Mouse (Mus musculus): ENCODE measurements around the gene Fam71a. TPM values are rescaled to one million over a fixed set of nuclear protein-coding genes. Genes with fewer than 3 reads are reported as not detected.

Fam71a gene
- total and polyA plus RNA-seq, 2 experiments from 2014 or later: not detected

DNA sequence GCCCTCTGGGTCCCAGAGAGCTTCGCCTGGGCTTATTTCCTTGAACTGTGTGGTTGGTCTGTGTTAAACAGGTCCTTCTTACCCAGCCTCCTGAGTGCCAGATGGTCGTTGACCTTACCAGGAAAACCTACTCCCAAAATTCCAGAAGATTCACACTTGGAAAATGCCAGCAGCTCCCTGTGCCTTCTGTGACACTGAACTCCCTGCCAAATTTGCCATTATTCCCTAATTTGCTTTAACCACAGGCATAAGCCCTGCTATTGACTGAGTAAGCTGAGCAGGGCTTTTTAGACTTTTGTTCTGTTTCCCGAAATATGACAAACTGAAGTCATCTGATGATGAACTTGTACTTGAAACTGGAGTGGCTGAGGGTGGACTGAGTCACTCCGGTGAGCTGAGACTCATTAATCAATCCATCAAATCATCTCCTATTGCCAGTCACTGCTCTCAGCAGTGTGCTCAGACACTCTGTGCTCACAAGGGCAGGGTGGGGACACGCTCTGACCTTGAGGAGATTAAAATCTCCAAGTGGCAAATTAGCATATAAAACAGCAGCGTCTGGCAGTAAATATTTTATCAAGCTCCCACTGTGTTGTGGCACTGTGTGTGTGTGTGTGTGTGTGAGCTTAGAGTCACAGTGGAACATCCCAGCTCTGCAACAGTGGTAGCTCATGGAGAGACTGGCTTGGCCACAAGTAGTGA is 25.2 kb upstream of the Fam71a start:
- ATAC-seq: peak; percentile 40; the same call in 1 of the 2 replicates

DNA sequence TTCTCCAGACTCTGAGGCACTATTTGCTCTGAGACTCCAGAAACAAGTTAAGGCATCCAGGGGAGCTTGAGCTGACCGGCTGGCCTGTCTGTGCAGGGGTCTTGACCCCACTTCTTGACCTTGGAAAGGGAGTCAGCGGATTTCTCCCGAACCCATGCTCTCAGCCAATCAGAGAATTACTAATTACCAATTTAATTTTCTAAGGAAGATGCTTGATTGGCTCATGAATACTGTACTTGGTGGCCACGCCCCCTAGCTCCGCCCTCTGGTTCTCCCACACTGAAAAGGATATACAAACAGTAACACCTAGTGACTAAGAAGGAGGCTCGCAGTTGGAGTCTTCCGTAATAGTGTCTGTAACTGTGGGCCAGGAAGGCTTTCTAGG is 21.8 kb upstream of the Fam71a start:
- H3K27me3 ChIP-seq (ENCODE audit: insufficient read depth, low read length): peaks cover 47% of the 10 kb centered on the region
- ATAC-seq (no peak), DNase-seq (ENCODE audit: low spot score) (peak; percentile 6)

More for the DNA sequence above, 25.2 kb upstream of the Fam71a start:
- Histone ChIP-seq H3K4me3 (ENCODE audit: low read length) (no peak overlapping the region), H3K36me3 (ENCODE audit: insufficient read depth, low read length) (no peaks in the 10 kb centered on the region), H3K4me2 (ENCODE audit: low read depth, low read length) (no peak overlapping the region), H3K27ac (no peak overlapping the region), H3K4me1 (ENCODE audit: insufficient read depth, low read length) (no peaks in the 10 kb centered on the region), H3K9me3 (ENCODE audit: low read length) (no peaks in the 10 kb centered on the region), H3K27me3 (ENCODE audit: insufficient read depth, low read length) (peaks cover 33% of the 10 kb centered on the region), H3K9ac (replicated peaks; ENCODE audit: low read length) (no peak overlapping the region)
- whole genome bisulfite sequencing: 39% methylated on average over 6 of the region's 6 CpGs
- no peak for DNase-seq (ENCODE audit: low spot score)
- no peak for TF ChIP-seq CTCF (IDR thresholded peaks at IDR 0.05; ENCODE audit: low read depth)

DNA sequence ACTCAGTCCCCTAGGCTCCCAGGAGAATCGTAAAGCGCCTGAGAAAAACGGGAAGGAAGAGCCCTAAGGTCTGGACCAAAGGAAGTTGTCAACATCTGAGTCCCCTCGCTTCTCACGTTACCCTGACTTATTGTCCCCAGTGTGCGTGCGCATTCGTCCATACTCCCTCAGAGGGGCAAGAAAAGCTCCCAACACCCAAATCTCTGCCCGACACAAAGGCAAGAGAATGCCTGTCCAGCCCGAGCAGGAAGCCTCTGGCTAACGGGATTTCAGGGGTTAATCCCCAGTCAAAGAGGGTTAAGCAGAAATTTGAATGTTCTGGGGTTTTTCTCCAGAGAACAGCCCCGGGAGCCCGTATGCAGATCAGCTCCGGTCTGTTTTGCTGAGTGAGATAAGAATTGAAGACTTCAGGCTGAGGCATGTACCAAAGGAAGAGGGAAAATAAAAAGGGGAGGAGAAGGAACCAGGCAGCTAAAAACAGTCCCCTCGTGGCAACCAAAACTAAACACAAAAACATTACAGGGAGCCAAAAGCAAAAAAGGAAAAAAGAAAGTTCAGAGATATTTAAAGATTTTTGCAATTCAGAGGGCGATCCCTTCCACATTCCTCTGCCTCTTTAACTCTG is 21.3 kb upstream of the Fam71a start:
- no peak for TF ChIP-seq CTCF (IDR thresholded peaks at IDR 0.05; ENCODE audit: low read depth)
- Histone ChIP-seq H3K9ac (replicated peaks; ENCODE audit: low read length) (no peak overlapping the region), H3K9me3 (ENCODE audit: low read length) (no peaks in the 10 kb centered on the region), H3K4me2 (ENCODE audit: low read depth, low read length) (peak overlapping the region; percentile 100), H3K4me1 (ENCODE audit: insufficient read depth, low read length) (0 out of 2 replicates have a peak, but pooled peaks cover 12% of the 10 kb centered on the region), H3K36me3 (ENCODE audit: insufficient read depth, low read length) (no peaks in the 10 kb centered on the region), H3K4me3 (ENCODE audit: low read length) (no peak overlapping the region), H3K27me3 (ENCODE audit: insufficient read depth, low read length) (peaks cover 52% of the 10 kb centered on the region), H3K27ac (no peak overlapping the region)
- DNase-seq (ENCODE audit: low spot score) (no peak), ATAC-seq (no peak)
- WGBS: 1% methylated on average over 16 of the region's 16 CpGs

More for the DNA sequence above, 21.8 kb upstream of the Fam71a start:
- no peak overlapping the region for H3K4me2 ChIP-seq (ENCODE audit: low read depth, low read length)
- no peak overlapping the region for H3K4me3 ChIP-seq (ENCODE audit: low read length)
- TF ChIP-seq CTCF (IDR thresholded peaks at IDR 0.05; ENCODE audit: low read depth): no peak
- H3K4me1 ChIP-seq (ENCODE audit: insufficient read depth, low read length): 0 out of 2 replicates have a peak, but pooled peaks cover 12% of the 10 kb centered on the region
- WGBS: 8% methylated on average over 7 of the region's 7 CpGs
- no peak overlapping the region for H3K9ac ChIP-seq (replicated peaks; ENCODE audit: low read length)
- no peaks in the 10 kb centered on the region for H3K36me3 ChIP-seq (ENCODE audit: insufficient read depth, low read length)
- H3K9me3 ChIP-seq (ENCODE audit: low read length): no peaks in the 10 kb centered on the region
- H3K27ac ChIP-seq: no peak overlapping the region

DNA sequence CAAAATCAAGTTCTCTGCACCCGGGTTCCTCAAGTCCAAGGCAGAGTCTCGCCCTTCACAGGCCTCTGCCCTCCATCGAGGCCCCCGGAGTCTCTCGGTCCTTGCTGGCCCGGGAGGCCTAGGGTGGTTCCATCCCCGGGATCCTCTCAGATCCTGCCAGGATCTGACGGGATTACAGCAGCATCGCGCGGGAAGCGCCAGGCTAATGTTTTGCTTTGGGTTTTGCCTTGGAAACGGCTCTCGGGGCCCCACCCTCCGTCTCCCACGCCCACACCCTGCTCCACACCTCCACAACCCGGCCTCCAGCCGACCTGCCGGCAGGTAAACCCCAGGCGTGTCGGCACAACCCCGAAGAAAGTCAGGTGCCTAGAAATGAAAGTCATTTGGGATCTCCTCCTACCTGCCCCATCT is 20.2 kb upstream of the Fam71a start:
- DNase-seq (ENCODE audit: low spot score) (no peak), ATAC-seq (no peak)
- Histone ChIP-seq H3K36me3 (ENCODE audit: insufficient read depth, low read length) (no peaks in the 10 kb centered on the region), H3K4me2 (ENCODE audit: low read depth, low read length) (peak overlapping the region; percentile 100), H3K9ac (replicated peaks; ENCODE audit: low read length) (no peak overlapping the region), H3K27ac (no peak overlapping the region), H3K4me1 (ENCODE audit: insufficient read depth, low read length) (0 out of 2 replicates have a peak, but pooled peaks cover 12% of the 10 kb centered on the region), H3K27me3 (ENCODE audit: insufficient read depth, low read length) (peaks cover 57% of the 10 kb centered on the region), H3K9me3 (ENCODE audit: low read length) (no peaks in the 10 kb centered on the region), H3K4me3 (ENCODE audit: low read length) (peak overlapping the region; percentile 57)
- no peak for TF ChIP-seq CTCF (IDR thresholded peaks at IDR 0.05; ENCODE audit: low read depth)
- WGBS: under 1% methylated on average over 22 of the region's 22 CpGs

DNA sequence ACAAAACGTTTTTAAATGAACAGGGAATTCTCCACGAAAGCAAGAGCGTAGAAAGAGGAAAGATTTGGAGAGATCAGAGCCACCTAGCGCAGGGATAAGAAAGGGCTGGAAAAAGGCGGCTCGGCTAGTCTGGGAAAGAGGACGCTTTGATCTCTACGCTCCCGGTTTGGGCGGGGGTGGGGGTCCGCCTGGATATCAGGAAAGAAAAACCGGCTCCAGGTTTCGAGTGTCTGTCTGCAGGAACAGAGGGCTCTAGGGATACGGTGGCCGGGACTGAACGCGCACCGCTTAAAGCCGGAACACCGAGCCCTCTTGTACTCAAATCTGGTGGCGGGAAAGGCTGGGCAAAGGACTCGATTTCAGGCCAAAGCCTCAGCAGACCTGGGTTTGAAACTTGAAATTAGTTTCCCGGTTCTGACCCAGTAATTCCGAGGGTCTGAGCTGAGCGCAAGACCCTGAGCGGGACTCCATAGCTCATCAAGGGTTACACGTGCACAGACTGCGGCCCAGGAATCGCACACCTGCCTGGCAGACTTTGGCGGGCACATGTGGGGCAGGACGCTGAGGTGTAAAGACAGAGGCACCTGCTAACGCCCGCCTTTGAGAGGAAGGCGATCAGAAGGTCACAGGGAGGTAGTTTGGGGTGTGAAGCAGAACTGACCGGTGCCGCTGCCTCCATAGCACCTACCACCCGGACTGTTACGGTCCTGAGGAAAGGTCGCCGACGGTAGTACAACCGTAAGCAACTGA is 19.6 kb upstream of the Fam71a start:
- DNase-seq (ENCODE audit: low spot score): peak; percentile 54
- Histone ChIP-seq H3K27ac (no peak overlapping the region), H3K9ac (replicated peaks; ENCODE audit: low read length) (0 out of 2 replicates have a peak overlapping the region, but pooled peaks have one; percentile 45), H3K27me3 (ENCODE audit: insufficient read depth, low read length) (peaks cover 57% of the 10 kb centered on the region), H3K4me2 (ENCODE audit: low read depth, low read length) (peak overlapping the region; percentile 100), H3K4me1 (ENCODE audit: insufficient read depth, low read length) (0 out of 2 replicates have a peak, but pooled peaks cover 12% of the 10 kb centered on the region), H3K36me3 (ENCODE audit: insufficient read depth, low read length) (no peaks in the 10 kb centered on the region), H3K4me3 (ENCODE audit: low read length) (peak overlapping the region; percentile 57), H3K9me3 (ENCODE audit: low read length) (no peaks in the 10 kb centered on the region)
- no peak for ATAC-seq
- TF ChIP-seq CTCF (IDR thresholded peaks at IDR 0.05; ENCODE audit: low read depth): peak; percentile 24; the same call in 1 of the 2 replicates
- 2% methylated on average over 42 of the region's 42 CpGs for WGBS

DNA sequence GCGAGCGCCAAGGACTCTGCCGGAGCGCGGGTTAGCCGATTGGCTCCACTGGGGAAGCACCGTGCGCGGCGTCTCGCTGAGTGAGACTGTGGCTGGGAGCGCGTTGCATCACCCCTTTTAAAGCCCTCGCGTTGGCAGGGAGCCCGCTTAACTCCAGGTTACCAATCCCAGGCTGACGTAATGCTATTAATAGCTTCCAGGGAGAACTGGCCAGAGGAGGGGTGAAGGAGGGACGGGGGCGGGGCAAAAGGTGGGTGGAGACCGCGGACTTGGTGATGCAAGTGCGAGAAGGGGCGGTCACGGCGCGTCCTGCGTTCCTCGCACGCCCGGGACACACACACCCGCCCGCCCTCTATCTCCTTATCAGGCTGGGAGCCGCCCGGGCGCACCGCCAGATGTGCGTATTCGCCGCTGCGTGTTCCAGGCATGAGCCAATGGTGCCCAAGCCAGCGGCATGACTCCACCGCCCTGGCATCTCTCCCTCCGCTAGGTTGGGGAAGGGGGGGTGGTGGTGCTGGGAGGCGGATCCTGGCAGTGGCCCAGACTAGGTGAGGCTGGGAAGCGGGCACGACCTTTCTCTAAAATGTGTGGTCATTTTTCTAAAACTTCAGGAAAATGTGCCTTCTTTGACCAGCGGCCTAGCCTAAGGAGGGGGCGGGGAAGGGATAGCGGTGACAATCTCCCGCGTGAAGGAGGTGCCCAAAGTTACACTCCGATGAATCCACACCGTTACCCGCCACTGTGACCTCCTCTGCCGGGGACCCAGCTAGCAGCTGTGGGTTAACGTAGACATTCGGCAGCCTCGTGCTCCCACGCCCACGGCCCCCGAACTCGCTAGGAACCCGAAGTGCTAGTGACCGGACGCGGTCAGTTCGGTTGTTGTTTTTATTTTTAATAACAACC is 18.8 kb upstream of the Fam71a start:
- Histone ChIP-seq H3K27ac (peak overlapping the region; percentile 42; the same call in 1 of the 2 replicates), H3K9me3 (ENCODE audit: low read length) (no peaks in the 10 kb centered on the region), H3K36me3 (ENCODE audit: insufficient read depth, low read length) (no peaks in the 10 kb centered on the region), H3K4me2 (ENCODE audit: low read depth, low read length) (peak overlapping the region; percentile 100), H3K27me3 (ENCODE audit: insufficient read depth, low read length) (peaks cover 60% of the 10 kb centered on the region), H3K4me3 (ENCODE audit: low read length) (peak overlapping the region; percentile 57), H3K9ac (replicated peaks; ENCODE audit: low read length) (peak overlapping the region; percentile 45), H3K4me1 (ENCODE audit: insufficient read depth, low read length) (peaks cover 16% of the 10 kb centered on the region; the same call in 1 of the 2 replicates)
- no peak for TF ChIP-seq CTCF (IDR thresholded peaks at IDR 0.05; ENCODE audit: low read depth)
- DNase-seq (ENCODE audit: low spot score): peak; percentile 84
- ATAC-seq: peak; percentile 81
- WGBS: under 1% methylated on average over 66 of the region's 67 CpGs

Measured in hindbrain, postnatal 0 days (tissue).